Mouse (Mus musculus): ENCODE results near the gene Saysd1.

- no peak for TF ChIP-seq POLR2A (IDR thresholded peaks at IDR 0.05; ENCODE audit: control insufficient read depth, low read depth, low read length)
- no peak for TF ChIP-seq CTCF (IDR thresholded peaks at IDR 0.05; ENCODE audit: control insufficient read depth, insufficient read depth, insufficient replicate concordance, low read depth, low read length)
These were observed 35.6 kb upstream of the Saysd1 start for GRCm38 (mm10) chr14:20173873-20174490.

Data from testis, adult 2 months (tissue).